Mouse (Mus musculus) testis, adult 2 months (tissue): ENCODE measurements around the gene Foxj2.

ENCODE experiments used
- CTCF ChIP-seq: fragments of 200-500 bp; IDR thresholded peaks from 2 replicates; pipeline ENCODE4 v1.5.1; 2012; ENCODE audit warnings: low read depth, mild to moderate bottlenecking, inconsistent platforms, low read length, moderate library complexity; ENCODE audit not compliant: control insufficient read depth, insufficient read depth, insufficient replicate concordance
- POLR2A ChIP-seq: fragments of 200-500 bp; IDR thresholded peaks from 2 replicates; pipeline ENCODE4 v1.6.1; 2012; ENCODE audit warnings: low read depth, mild to moderate bottlenecking, inconsistent platforms, low read length, moderate library complexity; ENCODE audit not compliant: control insufficient read depth

- no peak for TF ChIP-seq CTCF
- TF ChIP-seq POLR2A, result peak; percentile 37; the same call in 1 of the 2 replicates
These were observed 9.0 kb upstream of the Foxj2 start for GRCm38 (mm10) chr6:122810615-122811279.
